In genomic region chr8:86843896-86844295, GRCm38 (mm10) we compare ENCODE assay signal across 8 mouse cellular contexts. TPM values are rescaled to one million over a fixed set of nuclear protein-coding genes. Genes with fewer than 3 reads are reported as not detected.
DNase-seq lines count a peak whose midpoint lies in the region; ATAC-seq and TF ChIP-seq lines count a peak whose summit lies in the region.

No protein-coding gene starts in this region.

- peaks cover 11% of the 10 kb centered on the region; the same call in 1 of the 2 replicates for H3K36me3 ChIP-seq in heart, embryonic 11.5 days (ENCODE audit: control insufficient read depth, insufficient read depth, low read length)
- H3K36me3 ChIP-seq in heart, postnatal 0 days (replicated peaks; ENCODE audit: control insufficient read depth, insufficient read depth, low read length), result peaks cover 70% of the 10 kb centered on the region

- no peaks in the 10 kb centered on the region for H3K27me3 ChIP-seq in heart, embryonic 11.5 days (ENCODE audit: control insufficient read depth, insufficient read depth, low read length)
- no peaks in the 10 kb centered on the region for H3K27me3 ChIP-seq in heart, postnatal 0 days (ENCODE audit: control insufficient read depth, insufficient read depth, low read length)

- ATAC-seq in heart, embryonic 11.5 days (replicated peaks; ENCODE audit: insufficient number of reproducible peaks, low FRiP score, low TSS enrichment), result no peak
- peak; percentile 59; the same call in 1 of the 2 replicates for ATAC-seq in heart, postnatal 0 days (ENCODE audit: insufficient read depth, low read depth)

- TF ChIP-seq EP300 in heart, postnatal 0 days (IDR thresholded peaks at IDR 0.05; ENCODE audit: low read depth), result no peak

- peak; percentile 77 for TF ChIP-seq CTCF in heart, postnatal 0 days (IDR thresholded peaks at IDR 0.05; ENCODE audit: low read depth)

- H3K9me3 ChIP-seq in heart, embryonic 11.5 days (replicated peaks; ENCODE audit: control insufficient read depth, low read length), result no peaks in the 10 kb centered on the region
- no peaks in the 10 kb centered on the region for H3K9me3 ChIP-seq in heart, postnatal 0 days (replicated peaks; ENCODE audit: control insufficient read depth, low read length)

- H3K4me3 ChIP-seq in heart, embryonic 11.5 days (ENCODE audit: low read depth, low read length), result no peak overlapping the region
- H3K4me3 ChIP-seq in heart, postnatal 0 days (ENCODE audit: low read depth, low read length), result no peak overlapping the region

- no peaks in the 10 kb centered on the region for H3K4me1 ChIP-seq in heart, embryonic 11.5 days (ENCODE audit: control insufficient read depth, insufficient read depth, low read length)
- no peaks in the 10 kb centered on the region for H3K4me1 ChIP-seq in heart, postnatal 0 days (ENCODE audit: control insufficient read depth, insufficient read depth)

- no peak overlapping the region for H3K27ac ChIP-seq in heart, embryonic 11.5 days (ENCODE audit: low read depth, low read length)
- no peak overlapping the region for H3K27ac ChIP-seq in heart, postnatal 0 days (ENCODE audit: low read depth)

- WGBS in heart, embryonic 11.5 days (ENCODE audit: insufficient replicate concordance), result 59% methylated on average over 8 of the region's 8 CpGs
- WGBS in heart, postnatal 0 days, result 53% methylated on average over 8 of the region's 8 CpGs

- H3K4me2 ChIP-seq in heart, embryonic 11.5 days, result no peak overlapping the region
- H3K4me2 ChIP-seq in heart, postnatal 0 days (ENCODE audit: low read depth, low read length), result no peak overlapping the region

- no peak overlapping the region for H3K9ac ChIP-seq in heart, embryonic 11.5 days (ENCODE audit: low read depth, low read length)
- no peak overlapping the region for H3K9ac ChIP-seq in heart, postnatal 0 days (replicated peaks; ENCODE audit: low read depth, low read length)

- peak; percentile 92 for DNase-seq in heart, adult 11 months
- peak; percentile 48 for DNase-seq in CD4-positive helper T cell, adult 2 months (ENCODE audit: low read depth, low spot score)
- peak; percentile 51 for DNase-seq in cerebellum, adult 9-10 months
- DNase-seq in heart, postnatal 0 days (ENCODE audit: low spot score), result peak; percentile 63
- DNase-seq in liver, result peak; percentile 25
- DNase-seq in retina, postnatal 1 day, result peak; percentile 57
- DNase-seq in yolk sac, embryonic 10.5 days (ENCODE audit: low spot score), result no peak

RNA-seq across cellular contexts. Expression of gene N4bp1, which starts 41.2 kb away (rescaled TPM):
- polyA plus RNA-seq in heart, embryonic 11.5 days (2014; fragmentation: Nextera tagmentation; extraction: Ambion mirVana), result 7.2 and 9.6 TPM in 2 replicates
- 7.6 and 9.1 TPM in 2 replicates for total RNA-seq in heart, postnatal 0 days (2014; rRNA removed; ENCODE audit: low replicate concordance)
- polyA plus RNA-seq in heart, postnatal 0 days (2015; fragmentation: Nextera tagmentation; extraction: Ambion mirVana), result 3.5 and 3.8 TPM in 2 replicates
